Mouse (Mus musculus) embryonic facial prominence, embryonic 14.5 days (tissue): ENCODE data around the gene Cd69. TPM values are rescaled to one million over a fixed set of nuclear protein-coding genes. Genes with fewer than 3 reads are reported as not detected.
A peak's percentile ranks its signal among the peaks of the same experiment; 100 is the strongest.

Source experiments
- ATAC-seq: fragments of 200-750 bp; cut with Nextera tagmentation; 2 replicates; pipeline ENCODE4 v1.8.0; 2017; ENCODE audit warnings: low read depth, moderate number of reproducible peaks, moderate TSS enrichment
- DNase-seq: peaks from one replicate; pipeline ENCODE4 v3.0.0-alpha.2; 2015; ENCODE audit warnings: low spot score
- H3K27ac ChIP-seq: fragments of 300-500 bp; sonication (generic); replicated peaks from 2 replicates; pipeline ENCODE4 v1.5.1; 2014; ENCODE audit warnings: low read depth, mild to moderate bottlenecking, low read length, moderate library complexity
- H3K27me3 ChIP-seq: fragments of 300-500 bp; sonication (generic); replicated peaks from 2 replicates; pipeline ENCODE4 v1.6.1; 2014; ENCODE audit warnings: low read length; ENCODE audit not compliant: control insufficient read depth, insufficient read depth
- H3K36me3 ChIP-seq: fragments of 300-500 bp; sonication (generic); 2 replicates; pipeline ENCODE4 v1.6.1; 2014; ENCODE audit warnings: low read length, mixed read lengths; ENCODE audit not compliant: control insufficient read depth, insufficient read depth
- H3K4me1 ChIP-seq: fragments of 300-500 bp; sonication (generic); 2 replicates; pipeline ENCODE4 v1.6.1; 2014; ENCODE audit warnings: antibody characterized with exemption, low read length; ENCODE audit not compliant: control insufficient read depth, insufficient read depth
- H3K4me2 ChIP-seq: fragments of 300-500 bp; sonication (generic); 2 replicates; pipeline ENCODE4 v1.6.1; 2014; ENCODE audit warnings: low read depth, mild to moderate bottlenecking, low read length, moderate library complexity, mixed read lengths
- H3K4me3 ChIP-seq: fragments of 300-500 bp; sonication (generic); 2 replicates; pipeline ENCODE4 v1.5.1; 2014; ENCODE audit warnings: low read depth, mild to moderate bottlenecking, low read length
- H3K9ac ChIP-seq: fragments of 300-500 bp; sonication (generic); 2 replicates; pipeline ENCODE4 v1.6.1; 2014; ENCODE audit warnings: low read depth, mild to moderate bottlenecking, low read length, moderate library complexity, mixed read lengths
- H3K9me3 ChIP-seq: fragments of 300-500 bp; sonication (generic); 2 replicates; pipeline ENCODE4 v1.6.1; 2016; ENCODE audit warnings: low read length; ENCODE audit not compliant: control insufficient read depth
- WGBS: fragments of 180-500 bp; shearing (Covaris S2); extraction: QIAGEN DNeasy Blood & Tissue Kit; methylation state at CpG from one replicate; pipeline ENCODE4 v1.1.7; 2014; 5-methylcytosine and 5-hydroxymethylcytosine counted together
- polyA plus RNA-seq: library from polyadenylated mRNA; unstranded; fragments of >200 nt; fragmentation: Nextera tagmentation; extraction: Ambion mirVana; gene quantifications from 2 replicates; pipeline ENCODE4 v1.2.1, GENCODE M21; 2014

Gene Cd69
- polyA plus RNA-seq, 1 experiment from 2014 or later, result 0.35 TPM

GRCm38 (mm10) chr6:129239564-129240248 is 35.5 kb downstream of the Cd69 start:
- H3K9me3 ChIP-seq, result no peaks in the 10 kb centered on the region
- 85% methylated on average over 9 of the region's 9 CpGs for WGBS

GRCm38 (mm10) chr6:129238275-129239038 is 36.8 kb downstream of the Cd69 start:
- 0 out of 2 replicates have a peak, but pooled peaks cover 5% of the 10 kb centered on the region for H3K4me1 ChIP-seq
- peak overlapping the region; percentile 63 for H3K9ac ChIP-seq
- no peaks in the 10 kb centered on the region for H3K9me3 ChIP-seq
- no peaks in the 10 kb centered on the region for H3K27me3 ChIP-seq
- H3K4me3 ChIP-seq, result peak overlapping the region; percentile 57
- 11% methylated on average over 14 of the region's 14 CpGs for whole genome bisulfite sequencing
- peak; percentile 77 for ATAC-seq
- peak overlapping the region; percentile 64 for H3K4me2 ChIP-seq
- peak overlapping the region; percentile 8; the same call in 1 of the 2 replicates for H3K27ac ChIP-seq
- peak; percentile 57 for DNase-seq
- no peaks in the 10 kb centered on the region for H3K36me3 ChIP-seq

More at GRCm38 (mm10) chr6:129239564-129240248, 35.5 kb downstream of the Cd69 start:
- H3K36me3 ChIP-seq, result no peaks in the 10 kb centered on the region
- no peak overlapping the region for H3K9ac ChIP-seq
- ATAC-seq (no peak), DNase-seq (no peak)
- 0 out of 2 replicates have a peak, but pooled peaks cover 5% of the 10 kb centered on the region for H3K4me1 ChIP-seq
- H3K4me2 ChIP-seq, result no peak overlapping the region
- H3K27me3 ChIP-seq, result no peaks in the 10 kb centered on the region
- no peak overlapping the region for H3K4me3 ChIP-seq
- H3K27ac ChIP-seq, result no peak overlapping the region

DNA sequence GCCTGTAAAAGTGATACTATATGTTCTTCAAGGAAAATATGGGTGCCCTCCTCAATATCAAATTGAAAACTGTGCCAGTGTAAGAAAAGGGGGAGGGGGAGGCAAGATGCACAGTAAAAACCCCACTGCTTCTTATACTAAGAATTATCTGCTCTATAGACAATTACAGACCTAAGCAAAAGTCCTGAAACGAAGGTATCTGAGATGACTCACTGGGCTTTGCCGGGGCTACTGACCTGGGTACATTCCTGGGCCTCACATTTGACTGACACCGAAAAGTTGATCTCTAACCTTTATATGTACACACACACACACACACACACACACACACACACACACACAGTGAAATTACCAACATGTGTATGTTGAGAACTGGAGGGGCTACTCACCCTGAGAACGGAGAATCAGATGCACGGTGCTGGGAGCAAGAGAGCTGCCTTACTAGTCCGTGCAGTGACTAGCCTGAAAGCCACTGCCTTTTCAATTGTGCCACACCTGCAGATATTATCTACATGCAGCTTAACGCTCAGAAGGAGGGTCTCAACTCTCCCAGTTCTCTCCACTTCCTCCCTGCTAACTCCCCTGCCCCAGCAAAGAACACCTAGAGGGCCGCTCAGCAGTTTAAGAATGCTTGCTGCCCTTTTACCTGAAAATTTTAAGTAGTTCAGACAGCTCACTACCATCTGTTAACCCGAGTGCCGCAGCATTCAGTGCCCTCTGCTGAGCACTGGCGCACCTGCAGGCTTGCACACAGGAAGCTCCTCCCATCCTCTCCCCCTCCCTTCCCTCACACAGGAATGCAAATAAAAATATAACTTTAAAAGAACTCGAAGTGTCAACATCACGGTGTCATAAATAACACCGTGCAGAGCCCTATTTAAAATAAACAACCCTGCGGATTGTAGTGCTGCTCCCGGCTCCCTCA is 37.6 kb downstream of the Cd69 start:
- peak overlapping the region; percentile 64 for H3K4me2 ChIP-seq
- H3K4me3 ChIP-seq, result peak overlapping the region; percentile 57
- WGBS, result 18% methylated on average over 16 of the region's 16 CpGs
- DNase-seq, result peak; percentile 90
- ATAC-seq, result peak; percentile 94
- peak overlapping the region; percentile 8; the same call in 1 of the 2 replicates for H3K27ac ChIP-seq
- H3K27me3 ChIP-seq, result no peaks in the 10 kb centered on the region
- H3K4me1 ChIP-seq, result 0 out of 2 replicates have a peak, but pooled peaks cover 5% of the 10 kb centered on the region
- H3K9me3 ChIP-seq, result no peaks in the 10 kb centered on the region
- no peaks in the 10 kb centered on the region for H3K36me3 ChIP-seq
- H3K9ac ChIP-seq, result peak overlapping the region; percentile 63

DNA sequence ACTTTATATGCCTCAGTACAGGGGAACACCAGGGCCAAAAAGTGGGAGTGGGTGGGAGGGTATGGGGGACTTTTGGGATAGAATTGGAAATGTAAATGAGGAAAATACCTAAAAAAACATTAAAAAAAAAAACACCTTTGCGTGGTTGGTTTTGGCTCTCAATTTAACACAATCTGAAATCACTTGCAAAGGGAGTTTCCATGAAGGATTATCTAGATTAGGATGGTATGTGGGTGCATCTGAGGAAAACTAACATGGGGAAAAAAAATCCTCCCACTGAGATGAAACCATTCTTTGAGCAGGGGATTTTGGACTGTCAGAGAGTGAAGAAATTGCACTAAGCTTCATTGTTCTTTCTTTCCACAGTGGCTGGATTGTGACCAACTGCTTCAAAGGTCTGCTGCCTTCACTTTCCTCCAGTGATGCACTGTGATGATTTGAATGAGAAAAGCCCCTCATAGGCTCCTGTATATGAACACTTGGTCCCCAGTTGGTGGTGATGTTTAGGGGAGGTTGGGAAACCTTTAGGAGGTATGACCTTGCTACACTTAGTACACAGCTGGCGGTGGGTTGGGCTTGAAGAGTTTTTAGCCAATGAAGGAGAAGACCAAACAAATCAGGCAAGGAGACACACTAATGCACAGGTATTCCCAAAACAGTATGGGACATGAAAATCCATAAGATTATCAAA is 38.4 kb downstream of the Cd69 start:
- peak overlapping the region; percentile 64; the same call in 1 of the 2 replicates for H3K4me2 ChIP-seq
- peak; percentile 25 for DNase-seq
- peak overlapping the region; percentile 63; the same call in 1 of the 2 replicates for H3K9ac ChIP-seq
- H3K9me3 ChIP-seq, result no peaks in the 10 kb centered on the region
- ATAC-seq, result no peak
- no peaks in the 10 kb centered on the region for H3K36me3 ChIP-seq
- 82% methylated on average over 2 of the region's 2 CpGs for WGBS
- H3K27me3 ChIP-seq, result no peaks in the 10 kb centered on the region
- 0 out of 2 replicates have a peak, but pooled peaks cover 5% of the 10 kb centered on the region for H3K4me1 ChIP-seq
- no peak overlapping the region for H3K4me3 ChIP-seq
- no peak overlapping the region for H3K27ac ChIP-seq

- Histone ChIP-seq H3K9me3 (no peaks in the 10 kb centered on the region), H3K4me2 (no peak overlapping the region), H3K9ac (no peak overlapping the region), H3K27me3 (no peaks in the 10 kb centered on the region), H3K27ac (peak overlapping the region; percentile 10; the same call in 1 of the 2 replicates), H3K36me3 (no peaks in the 10 kb centered on the region), H3K4me3 (no peak overlapping the region), H3K4me1 (0 out of 2 replicates have a peak, but pooled peaks cover 7% of the 10 kb centered on the region)
- ATAC-seq (no peak), DNase-seq (peak; percentile 51)
- 76% methylated on average over 5 of the region's 5 CpGs for WGBS
Observed at GRCm38 (mm10) chr6:129235855-129236461, 39.3 kb downstream of the Cd69 start.

GRCm38 (mm10) chr6:129234456-129235360 is 40.5 kb downstream of the Cd69 start:
- DNase-seq, result no peak
- Histone ChIP-seq H3K27me3 (no peaks in the 10 kb centered on the region), H3K4me3 (no peak overlapping the region), H3K36me3 (no peaks in the 10 kb centered on the region), H3K9ac (no peak overlapping the region), H3K9me3 (no peaks in the 10 kb centered on the region), H3K4me2 (no peak overlapping the region), H3K27ac (no peak overlapping the region), H3K4me1 (peaks cover 18% of the 10 kb centered on the region)
- WGBS, result 75% methylated on average over 8 of the region's 8 CpGs
- ATAC-seq, result no peak

DNA sequence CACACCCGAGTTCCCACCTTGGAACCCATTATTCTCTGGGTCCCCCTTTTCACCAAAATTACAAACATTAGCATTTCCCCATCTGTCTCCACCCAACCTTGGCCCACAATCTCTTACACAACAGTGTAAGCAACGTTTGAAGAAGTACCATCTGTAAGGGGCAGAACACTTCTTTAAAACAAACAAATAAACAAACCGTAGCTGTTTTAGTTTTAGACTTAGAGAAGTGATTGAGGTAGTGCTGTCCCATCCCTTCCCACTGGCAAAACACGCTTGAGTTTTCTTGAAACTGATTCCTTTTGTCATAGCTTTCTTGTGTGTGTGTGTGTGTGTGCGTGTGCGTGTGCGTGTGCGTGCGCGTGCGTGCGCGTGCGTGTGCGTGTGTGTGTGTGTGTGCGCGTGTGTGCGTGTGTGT is 41.3 kb downstream of the Cd69 start:
- Histone ChIP-seq H3K4me1 (peaks cover 25% of the 10 kb centered on the region), H3K9me3 (no peaks in the 10 kb centered on the region), H3K9ac (no peak overlapping the region), H3K36me3 (no peaks in the 10 kb centered on the region), H3K27ac (0 out of 2 replicates have a peak overlapping the region, but pooled peaks have one; percentile 13), H3K4me2 (no peak overlapping the region), H3K27me3 (no peaks in the 10 kb centered on the region), H3K4me3 (no peak overlapping the region)
- ATAC-seq, result no peak
- 69% methylated on average over 16 of the region's 18 CpGs for WGBS
- no peak for DNase-seq
